Comparison of ENCODE assay signal across 9 mouse cellular contexts in genomic region chr5:103376354-103377295, GRCm38 (mm10). TPM values are rescaled to one million over a fixed set of nuclear protein-coding genes. Genes with fewer than 3 reads are reported as not detected.
DNase-seq lines count a peak whose midpoint lies in the region; ATAC-seq and TF ChIP-seq lines count a peak whose summit lies in the region.
"Had no signal": no experiment of that assay in that cellular context is flagged by ENCODE, and none has a peak within 500 bp of the region (broad histone marks: within the 10 kb centered on the region; RNA-seq: fewer than 3 reads in every experiment).

No protein-coding gene starts in this region.

- H3K36me3 ChIP-seq in kidney, embryonic 16.5 days (ENCODE audit: insufficient read depth, low read length) = no peaks in the 10 kb centered on the region
- H3K36me3 ChIP-seq in heart, adult 2 months (ENCODE audit: control insufficient read depth, insufficient read depth, low read length) = peaks cover 2% of the 10 kb centered on the region; the same call in 1 of the 2 replicates
- no peaks in the 10 kb centered on the region for H3K36me3 ChIP-seq in midbrain, embryonic 16.5 days (ENCODE audit: control insufficient read depth, insufficient read depth, low read length)
- H3K36me3 ChIP-seq: embryonic facial prominence, embryonic 12.5 days had no signal

- peak overlapping the region; percentile 3 for H3K9ac ChIP-seq in kidney, embryonic 16.5 days (replicated peaks; ENCODE audit: low read length)
- H3K9ac ChIP-seq in heart, adult 2 months (ENCODE audit: low read depth, low read length) = peak overlapping the region; percentile 19; the same call in 1 of the 2 replicates
- no peak overlapping the region for H3K9ac ChIP-seq in midbrain, embryonic 16.5 days (ENCODE audit: low read depth, low read length)
- H3K9ac ChIP-seq: embryonic facial prominence, embryonic 12.5 days had no signal

- TF ChIP-seq EP300 in heart, adult 2 months (IDR thresholded peaks at IDR 0.05; ENCODE audit: insufficient read depth, low read depth, low read length) = no peak

- peaks cover 52% of the 10 kb centered on the region for H3K4me1 ChIP-seq in kidney, embryonic 16.5 days (ENCODE audit: insufficient read depth, low read length)
- H3K4me1 ChIP-seq in heart, adult 2 months (ENCODE audit: control insufficient read depth, insufficient read depth, low read length) = peaks cover 9% of the 10 kb centered on the region
- no peaks in the 10 kb centered on the region; the same call in 1 of the 2 replicates for H3K4me1 ChIP-seq in midbrain, embryonic 16.5 days (ENCODE audit: control insufficient read depth, insufficient read depth, low read length)

- H3K27ac ChIP-seq in kidney, embryonic 16.5 days (ENCODE audit: low read length) = peak overlapping the region; percentile 90
- H3K27ac ChIP-seq in heart, adult 2 months = peak overlapping the region; percentile 4; the same call in 1 of the 2 replicates
- no peak overlapping the region for H3K27ac ChIP-seq in midbrain, embryonic 16.5 days (ENCODE audit: low read length)
- H3K27ac ChIP-seq: embryonic facial prominence, embryonic 12.5 days had no signal

- TF ChIP-seq POLR2A in heart, adult 2 months (IDR thresholded peaks at IDR 0.05; ENCODE audit: insufficient read depth, low read depth, low read length) = no peak

- no peaks in the 10 kb centered on the region for H3K79me2 ChIP-seq in heart, adult 2 months (replicated peaks; ENCODE audit: control insufficient read depth, insufficient read depth, low read length)

- H3K27me3 ChIP-seq in kidney, embryonic 16.5 days (ENCODE audit: insufficient read depth, low read length) = no peaks in the 10 kb centered on the region
- H3K27me3 ChIP-seq in heart, adult 2 months (ENCODE audit: control insufficient read depth, insufficient read depth, low read length) = peaks cover 5% of the 10 kb centered on the region
- no peaks in the 10 kb centered on the region for H3K27me3 ChIP-seq in midbrain, embryonic 16.5 days (ENCODE audit: control insufficient read depth, insufficient read depth, low read depth, low read length)
- H3K27me3 ChIP-seq: embryonic facial prominence, embryonic 12.5 days had no signal

- 21% methylated on average over 17 of the region's 17 CpGs for WGBS in kidney, embryonic 16.5 days
- WGBS in heart, adult 2 months = 30% methylated on average over 17 of the region's 17 CpGs
- 67% methylated on average over 17 of the region's 17 CpGs for WGBS in midbrain, embryonic 16.5 days

- H3K9me3 ChIP-seq in kidney, embryonic 16.5 days (ENCODE audit: low read length) = 0 out of 2 replicates have a peak, but pooled peaks cover 3% of the 10 kb centered on the region
- no peaks in the 10 kb centered on the region for H3K9me3 ChIP-seq in midbrain, embryonic 16.5 days (replicated peaks; ENCODE audit: control insufficient read depth, low read length, poor library complexity, severe bottlenecking)
- H3K9me3 ChIP-seq: embryonic facial prominence, embryonic 12.5 days had no signal

- H3K4me2 ChIP-seq in kidney, embryonic 16.5 days (replicated peaks; ENCODE audit: low read depth, low read length) = peak overlapping the region; percentile 45
- no peak overlapping the region for H3K4me2 ChIP-seq in midbrain, embryonic 16.5 days (ENCODE audit: low read length)
- H3K4me2 ChIP-seq: embryonic facial prominence, embryonic 12.5 days had no signal

- no peak for DNase-seq in kidney, adult 8-10 months
- peak; percentile 52 for DNase-seq in MN1 (ENCODE audit: low spot score)
- DNase-seq in heart, adult 2 months = peak; percentile 25 to 30
- DNase-seq in ovary, postnatal 10 days (ENCODE audit: low spot score) = peak; percentile 40
- no peak for DNase-seq in urinary bladder, adult 18-20 months (ENCODE audit: low spot score in 2 of 2)
- no peak for DNase-seq in thymus, postnatal 25 days

- intact Hi-C loops in heart, adult 2 months (cut with DNase I) = no loop called here

- ATAC-seq in kidney, embryonic 16.5 days (ENCODE audit: low FRiP score, low TSS enrichment) = no peak
- ATAC-seq in midbrain, embryonic 16.5 days = no peak

- no peak for TF ChIP-seq CTCF in heart, adult 2 months (IDR thresholded peaks at IDR 0.05)

- H3K4me3 ChIP-seq in kidney, embryonic 16.5 days (ENCODE audit: low read length) = no peak overlapping the region
- H3K4me3 ChIP-seq in heart, adult 2 months = peak overlapping the region; percentile 8; the same call in 1 of the 2 replicates
- no peak overlapping the region for H3K4me3 ChIP-seq in midbrain, embryonic 16.5 days (ENCODE audit: low read depth, low read length)
- H3K4me3 ChIP-seq: embryonic facial prominence, embryonic 12.5 days had no signal

RNA-seq across cellular contexts. Expression of gene Ptpn13, which starts 48.4 kb away (rescaled TPM):
- 31.1 and 32.8 TPM in 2 replicates for polyA plus RNA-seq in kidney, embryonic 16.5 days (2015; fragmentation: Nextera tagmentation; extraction: Ambion mirVana)
- 1 to 10 TPM; 5.3 to 5.8 TPM for total RNA-seq in heart, adult 2 months (2021)
- 2.1 and 3.6 TPM in 2 replicates for polyA plus RNA-seq in heart, adult 2 months (2012; rRNA removed)
- 3.6 and 3.9 TPM in 2 replicates for polyA plus RNA-seq in midbrain, embryonic 16.5 days (2015; fragmentation: Nextera tagmentation; extraction: Ambion mirVana)

Comparison
In these comparisons a context has a peak if more than half of its experiments do, and no peak if none do; other contexts are left out.
1. DNase-seq: peak in MN1 (single experiment), heart, adult 2 months (2 of 2) and ovary, postnatal 10 days (single experiment); none in kidney, adult 8-10 months (0 of 2), urinary bladder, adult 18-20 months (0 of 2) and thymus, postnatal 25 days (single experiment).